Mouse (Mus musculus): Measurements from ENCODE around the gene Defb23. TPM values are rescaled to one million over a fixed set of nuclear protein-coding genes. Genes with fewer than 3 reads are reported as not detected.

Gene Defb23
- polyA plus RNA-seq, 1 experiment from 2014 or later = not detected

GRCm38 (mm10) chr2:152411471-152411870 lies 52.9 kb downstream of the Defb23 start:
- Histone ChIP-seq H3K4me3 (peak overlapping the region; percentile 96), H3K9me3 (peaks cover 5% of the 10 kb centered on the region; the same call in 1 of the 2 replicates), H3K4me1 (peaks cover 45% of the 10 kb centered on the region), H3K4me2 (peak overlapping the region; percentile 94), H3K36me3 (peaks cover 7% of the 10 kb centered on the region), H3K27me3 (replicated peaks) (no peaks in the 10 kb centered on the region), H3K9ac (peak overlapping the region; percentile 99), H3K27ac (replicated peaks) (peak overlapping the region; percentile 99)
- 8% methylated on average over 7 of the region's 7 CpGs for WGBS
- ATAC-seq (ENCODE audit: extremely low read depth, insufficient number of reproducible peaks, low FRiP score, low TSS enrichment) = no peak

DNA sequence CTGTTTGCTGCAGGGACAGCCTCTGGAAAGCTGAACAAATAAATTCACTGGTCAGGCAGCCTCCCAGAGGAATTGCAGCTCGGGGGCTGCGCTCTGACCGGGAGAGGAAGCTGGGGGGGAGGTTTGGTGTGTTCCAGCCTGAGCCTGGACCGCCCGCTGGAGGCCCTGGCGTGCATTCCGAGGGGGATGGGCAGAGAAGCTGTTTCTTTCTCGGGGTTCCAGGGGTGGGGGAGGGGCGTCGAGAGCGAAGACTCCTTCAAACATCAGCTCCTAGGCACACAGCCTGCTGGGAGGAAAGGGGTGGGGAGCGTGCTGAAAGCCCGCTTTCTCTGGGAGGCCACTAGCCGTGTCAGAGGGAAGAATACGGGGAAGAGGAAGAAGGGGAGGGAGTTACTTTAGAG lies 53.4 kb downstream of the Defb23 start:
- Histone ChIP-seq H3K36me3 (peaks cover 3% of the 10 kb centered on the region; the same call in 1 of the 2 replicates), H3K9me3 (no peaks in the 10 kb centered on the region), H3K4me1 (peaks cover 48% of the 10 kb centered on the region), H3K27me3 (replicated peaks) (no peaks in the 10 kb centered on the region), H3K4me3 (peak overlapping the region; percentile 96), H3K9ac (peak overlapping the region; percentile 99), H3K4me2 (peak overlapping the region; percentile 94), H3K27ac (replicated peaks) (peak overlapping the region; percentile 99)
- ATAC-seq (ENCODE audit: extremely low read depth, insufficient number of reproducible peaks, low FRiP score, low TSS enrichment) = peak; percentile 35; the same call in 1 of the 2 replicates
- WGBS = 2% methylated on average over 15 of the region's 15 CpGs

- H3K27me3 ChIP-seq (replicated peaks) = no peaks in the 10 kb centered on the region
- H3K27ac ChIP-seq (replicated peaks) = peak overlapping the region; percentile 99
- no peak overlapping the region for H3K4me3 ChIP-seq
- H3K9ac ChIP-seq = peak overlapping the region; percentile 99; the same call in 1 of the 2 replicates
- ATAC-seq (ENCODE audit: extremely low read depth, insufficient number of reproducible peaks, low FRiP score, low TSS enrichment) = no peak
- H3K4me1 ChIP-seq = peaks cover 49% of the 10 kb centered on the region
- no peak overlapping the region for H3K4me2 ChIP-seq
- H3K36me3 ChIP-seq = peaks cover 3% of the 10 kb centered on the region; the same call in 1 of the 2 replicates
- H3K9me3 ChIP-seq = no peaks in the 10 kb centered on the region
- 67% methylated on average over 6 of the region's 6 CpGs for WGBS
Measured at GRCm38 (mm10) chr2:152409781-152410180, 54.6 kb downstream of the Defb23 start.

Other genes with a start within 250 kb of the Defb23 start
- gene Csnk2a1, start 237.8 kb downstream of the Defb23 start, polyA plus RNA-seq (2015; fragmentation: Nextera tagmentation; extraction: Ambion mirVana) = 52.5 and 71.1 TPM in 2 replicates
- gene Tbc1d20, start 170.8 kb downstream of the Defb23 start, polyA plus RNA-seq (2015; fragmentation: Nextera tagmentation; extraction: Ambion mirVana) = 29.1 and 30.4 TPM in 2 replicates
- 60.7 and 66.3 TPM in 2 replicates for gene Rbck1, start 132.0 kb downstream of the Defb23 start, polyA plus RNA-seq (2015; fragmentation: Nextera tagmentation; extraction: Ambion mirVana)
- 4.5 and 6.5 TPM in 2 replicates for gene Trib3, start 120.6 kb downstream of the Defb23 start, polyA plus RNA-seq (2015; fragmentation: Nextera tagmentation; extraction: Ambion mirVana)
- gene Nrsn2, start 88.0 kb downstream of the Defb23 start, polyA plus RNA-seq (2015; fragmentation: Nextera tagmentation; extraction: Ambion mirVana) = 2.5 and 3.7 TPM in 2 replicates
- gene Sox12, start 66.6 kb downstream of the Defb23 start, polyA plus RNA-seq (2015; fragmentation: Nextera tagmentation; extraction: Ambion mirVana) = 8.0 and 8.2 TPM in 2 replicates
- 35.1 and 35.9 TPM in 2 replicates for gene Zcchc3, start 49.6 kb downstream of the Defb23 start, polyA plus RNA-seq (2015; fragmentation: Nextera tagmentation; extraction: Ambion mirVana)
- 1.8 and 2.2 TPM in 2 replicates for gene 6820408C15Rik, start 49.0 kb downstream of the Defb23 start, polyA plus RNA-seq (2015; fragmentation: Nextera tagmentation; extraction: Ambion mirVana)
- gene Defb20, start 12.4 kb upstream of the Defb23 start, polyA plus RNA-seq (2015; fragmentation: Nextera tagmentation; extraction: Ambion mirVana) = not detected in 2 replicates
- not detected in 2 replicates for gene Defb22, start 25.5 kb upstream of the Defb23 start, polyA plus RNA-seq (2015; fragmentation: Nextera tagmentation; extraction: Ambion mirVana)
- not detected in 2 replicates for gene Defb26, start 47.1 kb upstream of the Defb23 start, polyA plus RNA-seq (2015; fragmentation: Nextera tagmentation; extraction: Ambion mirVana)
- gene Defb28, start 53.6 kb upstream of the Defb23 start, polyA plus RNA-seq (2015; fragmentation: Nextera tagmentation; extraction: Ambion mirVana) = not detected in 2 replicates
- gene Defb29, start 75.5 kb upstream of the Defb23 start, polyA plus RNA-seq (2015; fragmentation: Nextera tagmentation; extraction: Ambion mirVana) = not detected in 2 replicates
- gene Gm17416, start 104.7 kb upstream of the Defb23 start, polyA plus RNA-seq (2015; fragmentation: Nextera tagmentation; extraction: Ambion mirVana) = not detected in 2 replicates
- not detected in 2 replicates for gene Defb21, start 108.1 kb upstream of the Defb23 start, polyA plus RNA-seq (2015; fragmentation: Nextera tagmentation; extraction: Ambion mirVana)
- 0.75 and 1.0 TPM in 2 replicates for gene Defb19, start 115.7 kb upstream of the Defb23 start, polyA plus RNA-seq (2015; fragmentation: Nextera tagmentation; extraction: Ambion mirVana)
- not detected in 2 replicates for gene Defb45, start 134.8 kb upstream of the Defb23 start, polyA plus RNA-seq (2015; fragmentation: Nextera tagmentation; extraction: Ambion mirVana)
- not detected in 2 replicates for gene Defb36, start 139.7 kb upstream of the Defb23 start, polyA plus RNA-seq (2015; fragmentation: Nextera tagmentation; extraction: Ambion mirVana)
- gene Defb25, start 158.4 kb upstream of the Defb23 start, polyA plus RNA-seq (2015; fragmentation: Nextera tagmentation; extraction: Ambion mirVana) = 0.68 and 1.1 TPM in 2 replicates
- gene Rem1, start 162.3 kb upstream of the Defb23 start, polyA plus RNA-seq (2015; fragmentation: Nextera tagmentation; extraction: Ambion mirVana) = 10.5 and 12.6 TPM in 2 replicates
- gene H13, start 204.8 kb upstream of the Defb23 start, polyA plus RNA-seq (2015; fragmentation: Nextera tagmentation; extraction: Ambion mirVana) = 81.9 and 84.7 TPM in 2 replicates
- gene Mcts2, start 222.4 kb upstream of the Defb23 start, polyA plus RNA-seq (2015; fragmentation: Nextera tagmentation; extraction: Ambion mirVana) = 23.0 and 25.3 TPM in 2 replicates